Mouse (Mus musculus): Measurements from ENCODE around the gene Foxs1. TPM values are rescaled to one million over a fixed set of nuclear protein-coding genes. Genes with fewer than 3 reads are reported as not detected.

Gene Foxs1
- total and polyA plus RNA-seq, 2 experiments from 2014 or later: 2.8 to 5.0 TPM

GRCm38 (mm10) chr2:152951065-152951849, 18.2 kb upstream of the Foxs1 start, which contains the start of gene Dusp15:
Dusp15 (minus strand) TSS chr2:152951698.
- ATAC-seq (peak; percentile 80), DNase-seq (ENCODE audit: low spot score) (peak; percentile 82)
- peak within 1 kb of the TSS; percentile 86 for H3K4me2 ChIP-seq (ENCODE audit: low read depth, low read length)
- 3% methylated on average over 50 of the region's 54 CpGs for WGBS
- H3K9me3 ChIP-seq (ENCODE audit: low read length): no peaks in the 10 kb centered on the region
- peak; percentile 19 for TF ChIP-seq CTCF (IDR thresholded peaks at IDR 0.05; ENCODE audit: low read depth)
- H3K27ac ChIP-seq: peak within 1 kb of the TSS; percentile 83
- peaks cover 7% of the 10 kb centered on the region; the same call in 1 of the 2 replicates for H3K4me1 ChIP-seq (ENCODE audit: insufficient read depth, low read length)
- H3K27me3 ChIP-seq (ENCODE audit: insufficient read depth, low read length): no peaks in the 10 kb centered on the region
- peak within 1 kb of the TSS; percentile 78 for H3K4me3 ChIP-seq (ENCODE audit: low read length)
- H3K9ac ChIP-seq (replicated peaks; ENCODE audit: low read length): peak within 1 kb of the TSS; percentile 84
- no peaks in the 10 kb centered on the region for H3K36me3 ChIP-seq (ENCODE audit: insufficient read depth, low read length)

GRCm38 (mm10) chr2:152950358-152951064, 17.5 kb upstream of the Foxs1 start:
- ATAC-seq (no peak), DNase-seq (ENCODE audit: low spot score) (no peak)
- H3K9ac ChIP-seq (replicated peaks; ENCODE audit: low read length): peak overlapping the region; percentile 34; the same call in 1 of the 2 replicates
- H3K27ac ChIP-seq: no peak overlapping the region; the same call in 1 of the 2 replicates
- 31% methylated on average over 11 of the region's 11 CpGs for WGBS
- H3K36me3 ChIP-seq (ENCODE audit: insufficient read depth, low read length): no peaks in the 10 kb centered on the region
- H3K4me2 ChIP-seq (ENCODE audit: low read depth, low read length): peak overlapping the region; percentile 86
- H3K4me3 ChIP-seq (ENCODE audit: low read length): peak overlapping the region; percentile 78
- peaks cover 7% of the 10 kb centered on the region; the same call in 1 of the 2 replicates for H3K4me1 ChIP-seq (ENCODE audit: insufficient read depth, low read length)
- TF ChIP-seq CTCF (IDR thresholded peaks at IDR 0.05; ENCODE audit: low read depth): no peak
- no peaks in the 10 kb centered on the region for H3K9me3 ChIP-seq (ENCODE audit: low read length)
- H3K27me3 ChIP-seq (ENCODE audit: insufficient read depth, low read length): no peaks in the 10 kb centered on the region

GRCm38 (mm10) chr2:152948438-152949020, 15.5 kb upstream of the Foxs1 start:
- H3K9ac ChIP-seq (replicated peaks; ENCODE audit: low read length): no peak overlapping the region
- ATAC-seq (no peak), DNase-seq (ENCODE audit: low spot score) (no peak)
- no peak overlapping the region for H3K4me2 ChIP-seq (ENCODE audit: low read depth, low read length)
- H3K27me3 ChIP-seq (ENCODE audit: insufficient read depth, low read length): 0 out of 2 replicates have a peak, but pooled peaks cover 2% of the 10 kb centered on the region
- no peaks in the 10 kb centered on the region for H3K36me3 ChIP-seq (ENCODE audit: insufficient read depth, low read length)
- H3K9me3 ChIP-seq (ENCODE audit: low read length): no peaks in the 10 kb centered on the region
- no peak for TF ChIP-seq CTCF (IDR thresholded peaks at IDR 0.05; ENCODE audit: low read depth)
- WGBS: 85% methylated on average over 5 of the region's 5 CpGs
- H3K4me1 ChIP-seq (ENCODE audit: insufficient read depth, low read length): peaks cover 7% of the 10 kb centered on the region; the same call in 1 of the 2 replicates
- H3K4me3 ChIP-seq (ENCODE audit: low read length): no peak overlapping the region
- H3K27ac ChIP-seq: no peak overlapping the region

GRCm38 (mm10) chr2:152947098-152947497, 14.1 kb upstream of the Foxs1 start:
- 39% methylated on average over 7 of the region's 7 CpGs for WGBS
- Histone ChIP-seq H3K36me3 (ENCODE audit: insufficient read depth, low read length) (no peaks in the 10 kb centered on the region), H3K27me3 (ENCODE audit: insufficient read depth, low read length) (peaks cover 9% of the 10 kb centered on the region; the same call in 1 of the 2 replicates), H3K4me1 (ENCODE audit: insufficient read depth, low read length) (peaks cover 10% of the 10 kb centered on the region), H3K9me3 (ENCODE audit: low read length) (no peaks in the 10 kb centered on the region), H3K4me2 (ENCODE audit: low read depth, low read length) (no peak overlapping the region), H3K27ac (no peak overlapping the region), H3K4me3 (ENCODE audit: low read length) (no peak overlapping the region), H3K9ac (replicated peaks; ENCODE audit: low read length) (no peak overlapping the region)
- DNase-seq (ENCODE audit: low spot score): peak; percentile 64
- TF ChIP-seq CTCF (IDR thresholded peaks at IDR 0.05; ENCODE audit: low read depth): no peak
- ATAC-seq: no peak

GRCm38 (mm10) chr2:152944013-152944412, 11.0 kb upstream of the Foxs1 start:
- ATAC-seq (no peak), DNase-seq (ENCODE audit: low spot score) (no peak)
- Histone ChIP-seq H3K9ac (replicated peaks; ENCODE audit: low read length) (no peak overlapping the region), H3K27me3 (ENCODE audit: insufficient read depth, low read length) (peaks cover 12% of the 10 kb centered on the region), H3K9me3 (ENCODE audit: low read length) (no peaks in the 10 kb centered on the region), H3K4me2 (ENCODE audit: low read depth, low read length) (no peak overlapping the region), H3K4me3 (ENCODE audit: low read length) (no peak overlapping the region), H3K4me1 (ENCODE audit: insufficient read depth, low read length) (peaks cover 8% of the 10 kb centered on the region), H3K36me3 (ENCODE audit: insufficient read depth, low read length) (no peaks in the 10 kb centered on the region), H3K27ac (no peak overlapping the region)
- TF ChIP-seq CTCF (IDR thresholded peaks at IDR 0.05; ENCODE audit: low read depth): no peak
- WGBS: 61% methylated on average over 9 of the region's 9 CpGs

- Histone ChIP-seq H3K4me3 (ENCODE audit: low read length) (peak overlapping the region; percentile 47), H3K27ac (no peak overlapping the region), H3K4me1 (ENCODE audit: insufficient read depth, low read length) (peaks cover 8% of the 10 kb centered on the region), H3K27me3 (ENCODE audit: insufficient read depth, low read length) (peaks cover 12% of the 10 kb centered on the region), H3K36me3 (ENCODE audit: insufficient read depth, low read length) (no peaks in the 10 kb centered on the region), H3K9ac (replicated peaks; ENCODE audit: low read length) (no peak overlapping the region), H3K9me3 (ENCODE audit: low read length) (no peaks in the 10 kb centered on the region), H3K4me2 (ENCODE audit: low read depth, low read length) (peak overlapping the region; percentile 99)
- peak; percentile 27; the same call in 1 of the 2 replicates for TF ChIP-seq CTCF (IDR thresholded peaks at IDR 0.05; ENCODE audit: low read depth)
- 0 out of 2 replicates have a peak, but pooled peaks have one; percentile 12 for ATAC-seq
- WGBS: 7% methylated on average over 8 of the region's 8 CpGs
- DNase-seq (ENCODE audit: low spot score): no peak
These were observed 10.6 kb upstream of the Foxs1 start for GRCm38 (mm10) chr2:152943568-152943967.
